Mouse (Mus musculus) heart, adult 2 months (tissue): ENCODE results near the gene 4930407I10Rik.

Source experiments
- CTCF ChIP-seq: fragments of 200-600 bp; IDR thresholded peaks from 2 replicates; pipeline ENCODE4 v1.8.1; 2022; ENCODE audit warnings: antibody characterized with exemption, mild to moderate bottlenecking, moderate library complexity
- POLR2A ChIP-seq: fragments of 200-500 bp; IDR thresholded peaks from 2 replicates; pipeline ENCODE4 v1.6.1; 2011; ENCODE audit warnings: mild to moderate bottlenecking, low read depth, low read length, control low read depth; ENCODE audit not compliant: insufficient read depth

GRCm38 (mm10) chr15:82073490-82073889, 14.5 kb downstream of the 4930407I10Rik start:
- no peak for TF ChIP-seq POLR2A
- TF ChIP-seq CTCF, result no peak
